Mouse (Mus musculus) liver, embryonic 13.5 days (tissue): ENCODE results near the gene Phactr1. TPM values are rescaled to one million over a fixed set of nuclear protein-coding genes. Genes with fewer than 3 reads are reported as not detected.
A peak's percentile ranks its signal among the peaks of the same experiment; 100 is the strongest.

Source experiments
- ATAC-seq: fragments of 200-750 bp; cut with Nextera tagmentation; 2 replicates; pipeline ENCODE4 v1.8.0; 2017; ENCODE audit warnings: low read depth, mild to moderate bottlenecking, moderate number of reproducible peaks, moderate library complexity
- DNase-seq: peaks from one replicate; pipeline ENCODE4 v3.0.0; 2022
- H3K27ac ChIP-seq: fragments of 300-500 bp; sonication (generic); 2 replicates; pipeline ENCODE4 v1.5.1; 2015; ENCODE audit warnings: moderate library complexity, mild to moderate bottlenecking, inconsistent platforms
- H3K27me3 ChIP-seq: fragments of 300-500 bp; sonication (generic); 2 replicates; pipeline ENCODE4 v1.6.1; 2015; ENCODE audit warnings: mild to moderate bottlenecking, inconsistent platforms
- H3K36me3 ChIP-seq: fragments of 300-500 bp; sonication (generic); 2 replicates; pipeline ENCODE4 v1.6.1; 2015; ENCODE audit warnings: mild to moderate bottlenecking, inconsistent platforms
- H3K4me1 ChIP-seq: fragments of 300-500 bp; sonication (generic); replicated peaks from 2 replicates; pipeline ENCODE4 v1.6.1; 2015; ENCODE audit warnings: inconsistent platforms
- H3K4me2 ChIP-seq: fragments of 300-500 bp; sonication (generic); 2 replicates; pipeline ENCODE4 v1.6.1; 2015; ENCODE audit warnings: inconsistent platforms, mild to moderate bottlenecking, moderate library complexity
- H3K4me3 ChIP-seq: fragments of 300-500 bp; sonication (generic); replicated peaks from 2 replicates; pipeline ENCODE4 v1.5.1; 2015; ENCODE audit warnings: mild to moderate bottlenecking, inconsistent platforms
- H3K9ac ChIP-seq: fragments of 300-500 bp; sonication (generic); 2 replicates; pipeline ENCODE4 v1.6.1; 2015; ENCODE audit warnings: mild to moderate bottlenecking, inconsistent platforms
- H3K9me3 ChIP-seq: fragments of 300-500 bp; sonication (generic); replicated peaks from 2 replicates; pipeline ENCODE4 v1.6.1; 2016; ENCODE audit warnings: inconsistent platforms
- WGBS: fragments of 180-500 bp; shearing (Covaris S2); methylation state at CpG from one replicate; pipeline ENCODE4 v1.1.7; 2015; ENCODE audit not compliant: insufficient replicate concordance; 5-methylcytosine and 5-hydroxymethylcytosine counted together
- polyA plus RNA-seq: library from polyadenylated mRNA; unstranded; fragments of >200 nt; fragmentation: Nextera tagmentation; extraction: Ambion mirVana; gene quantifications from 2 replicates; pipeline ENCODE4 v1.2.1, GENCODE M21; 2015

The Phactr1 gene
- 0.24 and 0.37 TPM in 2 replicates for polyA plus RNA-seq

DNA sequence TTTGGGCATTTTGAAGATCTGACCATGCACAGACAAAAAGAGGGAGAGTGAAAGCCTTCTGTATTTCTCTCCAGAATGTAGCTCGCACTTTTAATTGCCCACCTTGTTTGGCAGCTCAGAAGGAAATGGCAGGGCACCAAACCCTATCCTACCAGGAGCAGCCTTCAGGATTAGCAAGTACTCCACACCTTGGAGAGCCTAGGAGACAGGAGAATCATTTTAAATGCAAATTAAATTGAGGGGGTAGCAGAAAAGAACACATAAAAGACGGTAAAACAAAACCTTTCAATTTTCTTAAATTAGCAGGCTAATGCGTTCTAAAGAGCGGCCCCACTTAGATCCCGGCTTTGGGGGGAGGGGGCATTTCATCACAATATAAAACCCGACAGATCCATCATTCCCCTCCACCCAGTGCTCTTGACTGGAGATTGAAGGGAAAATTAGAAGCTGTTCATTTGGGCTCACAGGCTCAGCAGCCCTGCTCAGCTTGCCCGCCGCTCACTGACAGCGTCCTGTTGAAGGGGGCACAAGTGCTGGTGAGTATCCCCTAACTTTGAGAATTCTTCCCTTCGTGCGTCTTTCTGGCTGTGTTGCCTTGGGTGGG lies at the start of gene Phactr1:
Phactr1 (plus strand) TSS at position 233 of the 604 bp plus-strand sequence.
- Histone ChIP-seq H3K9ac (no peak within 1 kb of the TSS), H3K36me3 (no peaks in the 10 kb centered on the region), H3K27me3 (no peaks in the 10 kb centered on the region), H3K27ac (no peak within 1 kb of the TSS), H3K4me3 (no peak within 1 kb of the TSS), H3K9me3 (no peaks in the 10 kb centered on the region), H3K4me2 (no peak within 1 kb of the TSS), H3K4me1 (no peaks in the 10 kb centered on the region)
- DNase-seq (no peak), ATAC-seq (no peak)
- WGBS, result 27% methylated on average over 11 of the region's 11 CpGs

GRCm38 (mm10) chr13:42634908-42635307 lies 45.5 kb upstream of the Phactr1 start:
- H3K9ac ChIP-seq, result no peak overlapping the region
- 75% methylated on average over 2 of the region's 2 CpGs for WGBS

GRCm38 (mm10) chr13:42650228-42650627 lies 30.2 kb upstream of the Phactr1 start:
- ATAC-seq (no peak), DNase-seq (no peak)
- Histone ChIP-seq H3K27me3 (no peaks in the 10 kb centered on the region), H3K9me3 (no peaks in the 10 kb centered on the region), H3K4me3 (no peak overlapping the region), H3K36me3 (no peaks in the 10 kb centered on the region), H3K27ac (no peak overlapping the region), H3K9ac (no peak overlapping the region), H3K4me1 (no peaks in the 10 kb centered on the region), H3K4me2 (no peak overlapping the region)
- 57% methylated on average over 6 of the region's 6 CpGs for WGBS

More at GRCm38 (mm10) chr13:42634908-42635307, 45.5 kb upstream of the Phactr1 start:
- no peak overlapping the region for H3K4me3 ChIP-seq
- no peaks in the 10 kb centered on the region for H3K4me1 ChIP-seq
- DNase-seq (no peak), ATAC-seq (no peak)
- H3K27me3 ChIP-seq, result no peaks in the 10 kb centered on the region
- no peak overlapping the region for H3K4me2 ChIP-seq
- H3K27ac ChIP-seq, result no peak overlapping the region
- H3K9me3 ChIP-seq, result no peaks in the 10 kb centered on the region
- no peaks in the 10 kb centered on the region for H3K36me3 ChIP-seq

DNA sequence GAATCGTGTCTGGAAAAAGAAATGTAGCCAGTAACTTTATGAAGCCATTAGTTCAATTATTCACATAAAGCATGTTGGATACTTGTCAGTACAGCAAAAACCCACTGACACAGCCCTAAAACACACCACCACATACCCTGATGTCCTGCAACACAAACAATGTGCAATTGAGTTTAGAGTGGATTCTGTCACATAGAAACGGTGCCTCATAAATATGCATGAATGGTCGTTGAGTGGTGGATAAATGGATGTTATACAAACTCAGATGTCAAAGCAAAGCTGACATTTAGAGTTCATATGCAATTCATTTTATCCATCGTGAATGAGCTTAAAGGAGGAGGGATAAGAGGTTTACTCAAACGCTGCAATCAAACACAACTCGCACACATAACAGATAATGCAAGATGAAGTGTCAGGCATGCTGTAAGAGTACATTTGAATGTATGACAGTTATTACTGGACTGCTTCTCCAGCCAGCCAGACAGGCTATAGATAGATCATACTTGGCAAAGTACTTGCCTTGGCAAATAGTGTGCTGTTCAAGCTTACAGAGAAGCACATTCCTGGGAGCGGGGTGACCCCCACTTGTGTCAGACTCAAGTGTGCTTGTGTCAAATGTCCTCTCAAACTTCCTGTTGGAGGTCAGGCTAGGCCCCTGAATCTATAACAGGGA lies 23.6 kb upstream of the Phactr1 start:
- Histone ChIP-seq H3K27ac (no peak overlapping the region), H3K4me1 (no peaks in the 10 kb centered on the region), H3K4me2 (no peak overlapping the region), H3K9me3 (no peaks in the 10 kb centered on the region), H3K27me3 (no peaks in the 10 kb centered on the region), H3K9ac (no peak overlapping the region), H3K36me3 (no peaks in the 10 kb centered on the region), H3K4me3 (no peak overlapping the region)
- WGBS, result 55% methylated on average over 7 of the region's 7 CpGs
- ATAC-seq (no peak), DNase-seq (no peak)

DNA sequence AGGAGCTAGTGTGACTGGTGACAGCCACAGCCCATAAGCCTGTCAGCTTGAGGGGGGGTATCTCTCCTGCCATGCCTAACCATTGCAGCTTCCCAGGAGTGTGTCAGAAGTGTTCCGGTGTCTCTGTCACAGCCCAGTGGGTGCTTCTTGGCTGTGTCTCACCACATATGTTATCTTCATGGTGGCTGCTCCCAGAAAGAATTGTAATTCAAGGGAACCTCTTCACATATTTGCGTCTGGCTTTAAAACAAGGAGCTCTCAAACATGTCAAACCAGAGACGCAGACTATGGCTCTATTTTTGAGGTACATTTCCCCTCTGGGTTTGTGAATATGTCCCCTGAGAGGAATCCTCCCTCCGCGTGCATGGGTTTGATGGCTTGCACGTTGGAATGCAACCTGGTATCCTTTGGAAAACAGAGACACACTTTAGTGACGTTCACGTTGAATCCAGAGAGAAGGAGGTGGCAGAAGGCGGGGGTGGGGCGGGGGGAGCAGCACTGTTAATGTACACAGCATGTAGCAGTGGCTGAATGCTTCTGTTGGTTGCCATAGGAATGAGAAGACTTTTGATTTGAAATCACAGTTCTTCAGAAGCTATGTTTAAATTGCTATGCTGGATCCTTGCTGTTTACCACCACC lies 8.7 kb upstream of the Phactr1 start:
- Histone ChIP-seq H3K9ac (no peak overlapping the region), H3K4me2 (no peak overlapping the region), H3K4me3 (no peak overlapping the region), H3K36me3 (no peaks in the 10 kb centered on the region), H3K27ac (no peak overlapping the region), H3K4me1 (no peaks in the 10 kb centered on the region), H3K27me3 (no peaks in the 10 kb centered on the region), H3K9me3 (no peaks in the 10 kb centered on the region)
- ATAC-seq, result no peak
- DNase-seq, result no peak
- WGBS, result 50% methylated on average over 10 of the region's 10 CpGs

- no peak overlapping the region for H3K9ac ChIP-seq
- no peak overlapping the region for H3K27ac ChIP-seq
- no peak overlapping the region for H3K4me3 ChIP-seq
- DNase-seq (no peak), ATAC-seq (no peak)
- H3K4me2 ChIP-seq, result no peak overlapping the region
- WGBS, result 75% methylated on average over 9 of the region's 9 CpGs
- no peaks in the 10 kb centered on the region for H3K9me3 ChIP-seq
- no peaks in the 10 kb centered on the region for H3K36me3 ChIP-seq
- H3K27me3 ChIP-seq, result no peaks in the 10 kb centered on the region
- H3K4me1 ChIP-seq, result no peaks in the 10 kb centered on the region
Observed at GRCm38 (mm10) chr13:42681299-42681698, 876 bp downstream of the Phactr1 start.

GRCm38 (mm10) chr13:42684181-42684580 lies 3.8 kb downstream of the Phactr1 start:
- Histone ChIP-seq H3K4me1 (no peaks in the 10 kb centered on the region), H3K9me3 (no peaks in the 10 kb centered on the region), H3K27me3 (no peaks in the 10 kb centered on the region), H3K4me3 (no peak overlapping the region), H3K36me3 (no peaks in the 10 kb centered on the region), H3K4me2 (no peak overlapping the region), H3K9ac (no peak overlapping the region), H3K27ac (no peak overlapping the region)
- WGBS, result 67% methylated on average over 7 of the region's 7 CpGs
- ATAC-seq (no peak), DNase-seq (no peak)

GRCm38 (mm10) chr13:42692233-42692632 lies 11.8 kb downstream of the Phactr1 start:
- Histone ChIP-seq H3K36me3 (no peaks in the 10 kb centered on the region), H3K4me3 (no peak overlapping the region), H3K27ac (no peak overlapping the region), H3K4me2 (no peak overlapping the region), H3K4me1 (no peaks in the 10 kb centered on the region), H3K9ac (no peak overlapping the region), H3K9me3 (no peaks in the 10 kb centered on the region), H3K27me3 (no peaks in the 10 kb centered on the region)
- WGBS, result 50% methylated on average over 4 of the region's 4 CpGs
- DNase-seq, result no peak
- no peak for ATAC-seq

GRCm38 (mm10) chr13:42696641-42697040 lies 16.2 kb downstream of the Phactr1 start:
- no peak overlapping the region for H3K9ac ChIP-seq
- DNase-seq (no peak), ATAC-seq (no peak)
- 55% methylated on average over 5 of the region's 5 CpGs for WGBS
- no peak overlapping the region for H3K4me2 ChIP-seq
- H3K4me3 ChIP-seq, result no peak overlapping the region
- no peak overlapping the region for H3K27ac ChIP-seq
- no peaks in the 10 kb centered on the region for H3K4me1 ChIP-seq
- H3K9me3 ChIP-seq, result no peaks in the 10 kb centered on the region
- no peaks in the 10 kb centered on the region for H3K36me3 ChIP-seq
- H3K27me3 ChIP-seq, result no peaks in the 10 kb centered on the region

GRCm38 (mm10) chr13:42709148-42709547 lies 28.7 kb downstream of the Phactr1 start:
- Histone ChIP-seq H3K4me1 (no peaks in the 10 kb centered on the region), H3K4me2 (no peak overlapping the region), H3K4me3 (no peak overlapping the region), H3K9ac (no peak overlapping the region), H3K27ac (no peak overlapping the region), H3K36me3 (no peaks in the 10 kb centered on the region), H3K9me3 (no peaks in the 10 kb centered on the region), H3K27me3 (peaks cover 34% of the 10 kb centered on the region)
- no peak for DNase-seq
- WGBS, result 15% methylated on average over 11 of the region's 11 CpGs
- no peak for ATAC-seq

- 2% methylated on average over 39 of the region's 39 CpGs for WGBS
- no peak overlapping the region for H3K4me3 ChIP-seq
Observed at GRCm38 (mm10) chr13:42709611-42710331, 29.3 kb downstream of the Phactr1 start.

More at GRCm38 (mm10) chr13:42709611-42710331, 29.3 kb downstream of the Phactr1 start:
- no peak for ATAC-seq
- Histone ChIP-seq H3K4me2 (0 out of 2 replicates have a peak overlapping the region, but pooled peaks have one; percentile 8), H3K27me3 (peaks cover 34% of the 10 kb centered on the region), H3K36me3 (no peaks in the 10 kb centered on the region), H3K9ac (no peak overlapping the region), H3K4me1 (no peaks in the 10 kb centered on the region), H3K9me3 (no peaks in the 10 kb centered on the region), H3K27ac (no peak overlapping the region)
- no peak for DNase-seq
